Mouse (Mus musculus) heart, postnatal 0 days (tissue): ENCODE data around the gene Trpm5.

Experiments
- CTCF ChIP-seq: IDR thresholded peaks from 2 replicates; pipeline ENCODE4 v1.5.1; 2016; ENCODE audit warnings: antibody characterized with exemption, control low read depth, low read depth
- EP300 ChIP-seq: IDR thresholded peaks from 2 replicates; pipeline ENCODE4 v1.6.1; 2016; ENCODE audit warnings: antibody characterized with exemption, low read depth

- TF ChIP-seq CTCF: no peak
- TF ChIP-seq EP300: no peak
Observed at GRCm38 (mm10) chr7:143082024-143082423, 12.4 kb downstream of the Trpm5 start.
